Mouse (Mus musculus): ENCODE data around the gene Lrrtm1. TPM values are rescaled to one million over a fixed set of nuclear protein-coding genes. Genes with fewer than 3 reads are reported as not detected.

The Lrrtm1 gene
- polyA plus RNA-seq, 1 experiment = 0.78 TPM

DNA sequence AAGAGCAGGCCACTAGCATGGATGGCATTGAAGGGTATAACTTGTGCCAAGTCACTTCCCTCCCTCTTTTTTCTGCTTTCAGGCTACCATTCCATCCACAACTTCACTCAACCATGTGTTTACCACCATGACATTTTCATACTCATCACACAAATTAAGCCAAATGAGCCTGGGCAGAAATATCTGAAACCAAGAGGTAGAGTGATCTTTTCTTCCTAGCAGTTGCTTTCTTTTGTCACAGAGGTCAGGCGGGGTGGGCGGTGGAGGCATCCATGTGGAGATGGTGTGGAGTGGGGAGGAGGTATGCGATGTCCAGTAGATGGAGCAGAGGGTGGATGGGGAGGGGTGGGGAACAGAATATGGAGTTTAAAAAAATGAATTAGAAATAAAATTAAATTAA, 64.3 kb downstream of the Lrrtm1 start:
- Histone ChIP-seq H3K27ac (ENCODE audit: control insufficient read depth, insufficient read depth, low read depth, low read length) (no peak overlapping the region), H3K27me3 (ENCODE audit: control insufficient read depth, insufficient read depth, low read length) (no peaks in the 10 kb centered on the region), H3K4me1 (ENCODE audit: control insufficient read depth, insufficient read depth, low read length) (no peaks in the 10 kb centered on the region), H3K4me3 (ENCODE audit: control insufficient read depth, low read depth, low read length) (no peak overlapping the region), H3K36me3 (ENCODE audit: control insufficient read depth, insufficient read depth, low read length) (no peaks in the 10 kb centered on the region)
- no peak for TF ChIP-seq POLR2A (IDR thresholded peaks at IDR 0.05; ENCODE audit: control insufficient read depth, low read depth, low read length)
- TF ChIP-seq CTCF (IDR thresholded peaks at IDR 0.05; ENCODE audit: control insufficient read depth, insufficient read depth, insufficient replicate concordance, low read depth, low read length) = no peak

Data from testis, adult 2 months (tissue).